Mouse (Mus musculus) intestine, embryonic 15.5 days (tissue): ENCODE results near the gene BC004004. TPM values are rescaled to one million over a fixed set of nuclear protein-coding genes. Genes with fewer than 3 reads are reported as not detected.
A peak's percentile ranks its signal among the peaks of the same experiment; 100 is the strongest.
"Not testable (repeated sequence)": the region's sequence is repeated elsewhere in the genome, so short reads cannot be mapped to it uniquely, and the experiment has no call there.

Source experiments
- ATAC-seq: fragments of 200-750 bp; cut with Nextera tagmentation; 2 replicates; pipeline ENCODE4 v1.8.0; 2017; ENCODE audit warnings: moderate TSS enrichment, moderate library complexity
- H3K27ac ChIP-seq: fragments of 300-500 bp; sonication (generic); 2 replicates; pipeline ENCODE4 v1.5.1; 2015; ENCODE audit warnings: mild to moderate bottlenecking, inconsistent platforms
- H3K27me3 ChIP-seq: fragments of 300-500 bp; sonication (generic); replicated peaks from 2 replicates; pipeline ENCODE4 v1.6.1; 2015; ENCODE audit warnings: inconsistent platforms
- H3K36me3 ChIP-seq: fragments of 300-500 bp; sonication (generic); 2 replicates; pipeline ENCODE4 v1.6.1; 2015; ENCODE audit warnings: inconsistent platforms
- H3K4me1 ChIP-seq: fragments of 300-500 bp; sonication (generic); replicated peaks from 2 replicates; pipeline ENCODE4 v1.6.1; 2015; ENCODE audit warnings: inconsistent platforms
- H3K4me2 ChIP-seq: fragments of 300-500 bp; sonication (generic); replicated peaks from 2 replicates; pipeline ENCODE4 v1.6.1; 2015; ENCODE audit warnings: mild to moderate bottlenecking, inconsistent platforms
- H3K4me3 ChIP-seq: fragments of 300-500 bp; sonication (generic); replicated peaks from 2 replicates; pipeline ENCODE4 v1.5.1; 2015; ENCODE audit warnings: inconsistent platforms
- H3K9ac ChIP-seq: fragments of 300-500 bp; sonication (generic); 2 replicates; pipeline ENCODE4 v1.6.1; 2015; ENCODE audit warnings: inconsistent platforms
- H3K9me3 ChIP-seq: fragments of 300-500 bp; sonication (generic); 2 replicates; pipeline ENCODE4 v1.6.1; 2016; ENCODE audit warnings: inconsistent platforms
- WGBS: fragments of 180-500 bp; shearing (Covaris S2); methylation state at CpG from one replicate; pipeline ENCODE4 v1.1.7; 2015; 5-methylcytosine and 5-hydroxymethylcytosine counted together
- polyA plus RNA-seq: library from polyadenylated mRNA; unstranded; fragments of >200 nt; fragmentation: Nextera tagmentation; extraction: Ambion mirVana; gene quantifications from 2 replicates; pipeline ENCODE4 v1.2.1, GENCODE M21; 2015

The BC004004 gene
- polyA plus RNA-seq, 1 experiment from 2014 or later: 78.3 TPM

DNA sequence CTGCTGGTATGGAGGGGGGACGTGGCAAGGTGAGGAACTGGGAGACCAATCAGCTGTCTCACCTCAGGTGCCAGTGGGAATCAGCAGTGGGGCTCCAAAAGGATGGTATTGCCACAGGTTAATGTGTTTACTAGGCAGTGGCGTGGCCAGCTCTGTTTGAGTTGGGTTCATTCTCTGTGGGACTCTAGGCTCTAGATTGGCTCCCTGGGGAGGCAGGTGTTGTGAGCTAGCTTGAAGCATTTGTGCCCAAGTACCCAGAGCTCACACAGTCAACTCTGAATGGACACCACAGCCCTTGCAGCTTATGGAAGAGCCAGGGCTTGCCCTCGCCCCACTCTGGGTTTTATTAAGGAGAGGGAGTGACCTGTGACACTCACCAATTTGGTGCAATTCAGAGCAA lies 35.3 kb downstream of the BC004004 start:
- Histone ChIP-seq H3K36me3 (peaks cover 9% of the 10 kb centered on the region; the same call in 1 of the 2 replicates), H3K4me2 (no peak overlapping the region), H3K4me3 (no peak overlapping the region), H3K9me3 (no peaks in the 10 kb centered on the region), H3K27me3 (no peaks in the 10 kb centered on the region), H3K27ac (no peak overlapping the region), H3K4me1 (peaks cover 18% of the 10 kb centered on the region), H3K9ac (no peak overlapping the region)
- WGBS: 72% methylated on average over 3 of the region's 3 CpGs
- ATAC-seq: no peak

DNA sequence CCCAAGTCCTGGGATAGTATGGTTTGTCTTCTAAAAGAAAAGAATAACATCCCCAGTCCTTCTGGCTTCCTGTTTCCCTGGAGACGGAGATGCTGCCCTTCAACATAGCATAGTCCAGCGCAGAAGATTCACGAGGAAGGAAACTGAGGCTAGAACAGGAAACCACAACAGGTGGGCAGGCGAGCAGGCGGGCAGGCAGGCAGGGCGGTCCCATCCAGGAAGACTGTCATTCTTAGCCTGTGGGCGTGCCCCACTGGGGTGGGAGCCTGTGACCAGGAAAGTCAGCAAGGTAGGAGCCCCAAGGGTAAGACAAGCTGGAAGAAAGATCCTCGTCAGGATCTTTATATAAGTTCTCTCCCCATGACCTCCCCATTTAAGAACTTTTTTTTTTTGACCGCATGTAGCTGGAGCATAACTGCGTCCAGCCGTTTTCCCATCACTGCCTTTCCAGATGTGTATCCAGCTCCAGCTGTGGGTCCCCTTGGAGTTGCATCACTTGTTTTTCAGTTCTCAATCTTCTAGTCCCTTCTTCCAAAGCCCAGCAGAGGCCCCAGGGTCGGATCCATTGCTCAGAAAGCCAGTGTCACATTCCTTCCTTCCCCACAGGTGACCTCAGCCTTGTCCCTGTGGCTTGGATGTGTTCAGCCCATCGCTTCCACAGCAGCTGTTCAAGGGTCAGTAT lies 35.9 kb downstream of the BC004004 start:
- no peak overlapping the region for H3K4me3 ChIP-seq
- H3K4me2 ChIP-seq: no peak overlapping the region
- ATAC-seq: no peak
- 0 out of 2 replicates have a peak, but pooled peaks cover 9% of the 10 kb centered on the region for H3K36me3 ChIP-seq
- 54% methylated on average over 13 of the region's 13 CpGs for WGBS
- no peak overlapping the region for H3K27ac ChIP-seq
- no peaks in the 10 kb centered on the region for H3K27me3 ChIP-seq
- no peaks in the 10 kb centered on the region for H3K9me3 ChIP-seq
- peaks cover 18% of the 10 kb centered on the region for H3K4me1 ChIP-seq
- H3K9ac ChIP-seq: no peak overlapping the region

DNA sequence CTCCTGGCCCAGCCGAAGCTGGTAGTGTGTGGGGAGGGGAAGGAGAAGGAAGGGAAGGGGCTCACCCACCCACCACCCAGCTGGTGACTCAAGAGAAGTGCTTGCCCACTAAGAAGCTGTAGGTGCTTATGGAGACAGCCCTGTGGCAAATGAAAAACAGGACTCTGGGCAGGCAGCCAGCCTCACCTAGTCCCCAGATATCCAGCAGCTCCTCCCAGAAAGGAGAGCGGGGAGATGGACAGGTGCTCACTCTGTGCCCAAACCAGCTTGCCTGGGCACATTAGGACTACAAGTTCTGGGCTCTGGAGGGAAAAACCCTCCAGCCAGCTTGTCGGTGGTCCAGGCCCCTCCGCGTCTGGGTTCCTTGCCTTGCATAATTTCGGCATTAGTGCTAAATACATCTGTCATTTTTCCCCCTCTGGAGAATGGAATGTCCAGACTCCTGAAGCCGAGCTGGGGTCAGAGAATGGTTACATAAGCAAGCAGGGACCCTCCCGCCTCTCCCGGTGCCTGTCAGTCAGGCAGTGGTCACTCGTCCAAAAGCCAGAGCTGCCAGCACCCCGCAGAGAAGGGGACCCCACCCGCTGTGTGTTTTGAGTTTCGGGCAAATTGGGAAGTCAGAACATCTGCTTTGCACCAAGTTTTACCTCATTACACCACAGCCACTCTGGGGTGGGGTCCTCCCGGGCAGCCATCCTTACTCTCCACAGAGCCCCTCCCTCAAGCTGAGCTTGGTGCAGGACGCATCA lies 36.6 kb downstream of the BC004004 start:
- WGBS: 22% methylated on average over 15 of the region's 15 CpGs
- Histone ChIP-seq H3K27ac (no peak overlapping the region), H3K4me3 (no peak overlapping the region), H3K9ac (no peak overlapping the region), H3K4me2 (no peak overlapping the region), H3K36me3 (0 out of 2 replicates have a peak, but pooled peaks cover 4% of the 10 kb centered on the region), H3K4me1 (peaks cover 18% of the 10 kb centered on the region), H3K27me3 (no peaks in the 10 kb centered on the region), H3K9me3 (no peaks in the 10 kb centered on the region)
- 0 out of 2 replicates have a peak, but pooled peaks have one; percentile 15 for ATAC-seq

DNA sequence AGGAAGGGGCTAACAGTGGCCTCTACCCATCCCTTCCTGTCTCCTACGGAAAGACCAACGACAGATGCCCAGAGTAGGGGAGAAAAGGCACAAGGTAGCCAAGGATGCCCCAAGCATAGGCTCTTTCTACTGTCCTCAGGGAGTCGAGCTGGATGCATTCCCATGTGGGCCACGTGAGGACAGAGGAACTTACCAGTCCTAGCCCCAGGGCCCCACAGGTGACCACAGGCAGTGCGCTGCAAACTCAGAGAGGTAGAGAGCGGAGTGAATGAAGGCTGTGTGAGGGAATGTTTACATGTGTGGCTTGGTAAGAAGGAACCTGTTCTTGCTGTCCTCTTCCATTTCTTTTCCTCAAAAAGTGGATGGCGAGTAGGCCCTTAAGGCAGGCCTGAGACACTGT lies 37.3 kb downstream of the BC004004 start:
- no peaks in the 10 kb centered on the region for H3K36me3 ChIP-seq
- no peak overlapping the region for H3K9ac ChIP-seq
- 65% methylated on average over 7 of the region's 7 CpGs for WGBS
- peaks cover 18% of the 10 kb centered on the region for H3K4me1 ChIP-seq
- H3K4me3 ChIP-seq: no peak overlapping the region
- ATAC-seq: no peak
- no peaks in the 10 kb centered on the region for H3K9me3 ChIP-seq
- H3K27ac ChIP-seq: no peak overlapping the region
- no peak overlapping the region for H3K4me2 ChIP-seq
- no peaks in the 10 kb centered on the region for H3K27me3 ChIP-seq

DNA sequence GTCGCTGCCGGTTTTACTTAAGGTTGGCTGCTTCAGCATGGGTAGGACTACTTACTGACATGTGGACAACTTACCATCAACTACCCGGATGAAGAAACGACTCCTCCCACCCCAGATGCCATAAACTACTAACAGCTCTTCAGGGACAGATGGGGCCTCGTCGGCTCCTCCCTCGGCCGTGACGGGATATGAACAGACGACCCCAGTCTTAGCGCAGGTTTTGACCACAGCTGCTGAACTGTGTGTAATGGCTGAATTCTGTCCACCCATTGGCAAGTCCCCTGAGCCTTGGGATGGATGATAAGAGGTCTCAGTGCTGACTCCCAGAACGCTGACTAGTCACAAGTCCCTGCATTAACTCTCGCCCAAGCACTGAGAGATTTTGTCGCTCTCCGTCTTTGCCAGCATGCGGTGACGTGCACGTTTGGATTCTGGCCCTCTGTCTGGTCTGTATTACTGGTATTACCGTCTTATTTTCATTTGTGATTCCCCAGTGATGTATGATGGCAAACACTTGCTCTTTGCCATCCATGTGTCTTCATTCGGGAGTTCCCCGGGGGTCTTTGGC lies 41.6 kb downstream of the BC004004 start:
- ATAC-seq: no peak
- Histone ChIP-seq H3K27ac (no peak overlapping the region), H3K9me3 (no peaks in the 10 kb centered on the region), H3K9ac (no peak overlapping the region), H3K4me1 (peaks cover 6% of the 10 kb centered on the region), H3K36me3 (no peaks in the 10 kb centered on the region), H3K4me3 (no peak overlapping the region), H3K27me3 (no peaks in the 10 kb centered on the region), H3K4me2 (no peak overlapping the region)
- WGBS: 72% methylated on average over 21 of the region's 21 CpGs

DNA sequence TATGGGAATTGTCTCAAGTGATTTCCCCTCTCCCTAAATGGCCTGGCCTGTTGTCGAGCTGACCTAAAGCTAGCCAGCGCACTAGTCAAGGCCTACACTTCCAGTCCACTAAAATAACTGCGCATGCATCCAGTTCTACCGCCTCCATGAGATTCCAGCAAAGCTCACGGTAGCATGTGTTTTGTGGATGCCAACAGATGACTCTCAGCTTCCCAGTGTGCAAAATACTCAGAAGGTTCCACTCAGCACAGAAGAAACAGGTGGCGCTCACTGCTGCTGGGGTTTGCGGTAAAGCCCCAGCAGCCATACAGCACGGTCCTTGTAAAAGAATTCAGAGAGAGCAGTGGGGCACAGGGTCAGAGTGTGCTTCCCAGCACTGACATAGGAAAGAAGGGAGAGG lies 43.0 kb downstream of the BC004004 start:
- no peak overlapping the region for H3K4me2 ChIP-seq
- H3K9me3 ChIP-seq: no peaks in the 10 kb centered on the region
- no peak overlapping the region for H3K9ac ChIP-seq
- no peak overlapping the region for H3K4me3 ChIP-seq
- no peak for ATAC-seq
- no peaks in the 10 kb centered on the region for H3K36me3 ChIP-seq
- no peak overlapping the region for H3K27ac ChIP-seq
- H3K4me1 ChIP-seq: no peaks in the 10 kb centered on the region
- no peaks in the 10 kb centered on the region for H3K27me3 ChIP-seq
- 92% methylated on average over 8 of the region's 8 CpGs for WGBS

DNA sequence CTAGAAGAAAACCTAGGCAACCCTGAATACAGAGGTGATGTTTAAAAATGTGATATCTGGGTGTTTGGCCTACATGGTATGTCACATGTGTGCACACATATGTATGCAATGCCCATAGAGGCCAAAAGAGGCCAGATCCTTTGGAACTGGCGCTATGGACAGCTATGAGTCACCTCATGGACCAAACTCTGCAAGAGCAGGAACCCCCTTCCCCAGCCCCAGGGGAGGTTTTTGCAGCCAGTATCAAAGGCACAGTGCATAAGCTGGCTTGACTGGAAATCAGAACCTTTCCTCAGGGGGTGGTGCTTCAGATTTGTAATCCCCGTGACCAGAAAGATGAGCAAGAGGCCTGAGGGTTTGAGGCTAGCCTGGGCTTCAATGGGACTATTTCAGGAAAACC lies 43.5 kb downstream of the BC004004 start:
- Histone ChIP-seq H3K9me3 (no peaks in the 10 kb centered on the region), H3K4me2 (no peak overlapping the region), H3K4me3 (no peak overlapping the region), H3K9ac (no peak overlapping the region), H3K27me3 (no peaks in the 10 kb centered on the region), H3K36me3 (no peaks in the 10 kb centered on the region), H3K27ac (no peak overlapping the region), H3K4me1 (no peaks in the 10 kb centered on the region)
- WGBS: 90% methylated on average over 2 of the region's 2 CpGs
- ATAC-seq: no peak

DNA sequence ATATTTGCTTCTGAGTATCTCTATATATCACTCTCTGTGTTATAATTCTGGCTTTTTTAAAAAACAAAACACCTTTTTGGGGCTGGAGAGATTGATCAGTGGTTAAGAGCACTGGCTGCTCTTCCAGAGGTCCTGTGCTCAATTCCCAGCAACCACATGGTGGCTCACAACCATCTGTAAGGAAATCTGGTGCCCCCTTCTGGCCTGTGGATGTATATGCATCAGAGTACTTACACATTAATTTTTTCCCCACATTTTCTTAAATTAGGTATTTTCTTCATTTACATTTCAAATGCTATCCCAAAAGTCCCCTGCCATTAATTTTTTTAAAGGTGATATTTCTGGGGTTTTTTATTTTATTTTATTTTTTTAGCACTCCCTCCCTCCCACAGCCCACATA lies 44.7 kb downstream of the BC004004 start:
- no peak overlapping the region for H3K9ac ChIP-seq
- no peak overlapping the region for H3K4me3 ChIP-seq
- ATAC-seq: no peak

DNA sequence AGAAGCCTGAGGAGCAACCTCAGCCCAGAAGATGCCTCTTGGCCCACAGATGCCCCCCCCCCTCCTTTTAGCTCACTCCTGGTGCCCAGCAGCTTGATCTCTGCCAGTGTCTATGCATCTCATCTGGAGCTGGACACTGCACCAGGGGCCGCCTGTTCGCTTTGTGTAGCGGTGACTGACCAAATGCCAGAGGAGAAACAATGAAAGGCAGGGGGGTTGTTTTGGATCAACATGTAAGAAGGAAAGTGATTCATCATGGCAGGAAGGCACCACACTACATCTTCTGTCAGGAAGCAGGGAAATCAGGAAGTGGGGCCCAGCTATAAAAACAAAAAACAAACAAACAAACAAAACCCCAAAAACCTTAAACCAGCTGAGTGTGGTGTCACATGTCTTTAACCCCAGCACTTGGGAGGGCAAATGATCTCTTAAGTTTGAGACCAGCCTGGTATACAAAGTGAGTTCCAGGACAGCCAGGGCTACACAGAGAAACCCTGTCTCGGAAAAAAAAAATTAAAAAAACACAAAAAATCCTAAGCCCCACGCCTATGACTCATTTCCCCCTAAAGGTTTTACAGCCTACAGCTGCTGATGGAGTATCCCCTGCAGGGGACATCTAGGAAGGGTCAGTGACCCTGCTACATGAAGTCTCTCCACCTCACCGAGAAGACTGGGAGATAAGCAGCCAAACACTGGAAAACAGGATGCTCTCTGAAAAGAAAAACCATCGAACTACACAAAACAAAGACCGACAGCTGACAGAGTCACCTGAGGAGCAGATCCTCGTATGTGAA lies 47.3 kb downstream of the BC004004 start:
- Histone ChIP-seq H3K9me3 (no peaks in the 10 kb centered on the region), H3K27ac (0 out of 2 replicates have a peak overlapping the region, but pooled peaks have one; percentile 22), H3K9ac (no peak overlapping the region), H3K27me3 (peaks cover 8% of the 10 kb centered on the region; the same call in 1 of the 2 replicates), H3K4me2 (no peak overlapping the region), H3K4me3 (no peak overlapping the region), H3K36me3 (no peaks in the 10 kb centered on the region), H3K4me1 (0 out of 2 replicates have a peak, but pooled peaks cover 3% of the 10 kb centered on the region)
- ATAC-seq: no peak
- 46% methylated on average over 9 of the region's 9 CpGs for WGBS

More for the DNA sequence above, 44.7 kb downstream of the BC004004 start:
- H3K4me2 ChIP-seq: no peak overlapping the region
- no peaks in the 10 kb centered on the region for H3K4me1 ChIP-seq
- H3K36me3 ChIP-seq: no peaks in the 10 kb centered on the region
- H3K9me3 ChIP-seq: no peaks in the 10 kb centered on the region
- H3K27me3 ChIP-seq: no peaks in the 10 kb centered on the region
- no peak overlapping the region for H3K27ac ChIP-seq

DNA sequence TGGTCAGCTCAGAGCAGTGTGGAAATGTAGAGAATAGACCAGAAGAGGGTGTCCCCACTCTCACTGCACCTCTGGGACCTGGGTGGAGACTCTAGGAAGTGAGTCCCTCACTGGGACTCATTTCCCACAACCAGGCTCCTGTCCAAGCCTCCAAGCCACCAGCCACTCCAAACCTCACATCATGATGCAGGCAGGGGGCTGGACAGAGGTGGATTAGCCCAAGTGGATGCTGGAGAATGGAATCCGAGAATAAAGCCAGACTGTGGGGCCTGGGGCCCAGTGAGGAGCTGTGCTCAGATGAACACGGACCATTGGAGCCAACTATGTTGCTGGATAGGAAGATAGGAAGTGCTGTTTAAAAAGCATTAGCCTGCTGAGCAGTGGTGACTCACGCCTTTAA lies 48.3 kb downstream of the BC004004 start:
- H3K9me3 ChIP-seq: no peaks in the 10 kb centered on the region
- ATAC-seq: no peak
- H3K9ac ChIP-seq: no peak overlapping the region
- H3K4me2 ChIP-seq: no peak overlapping the region
- H3K27ac ChIP-seq: no peak overlapping the region
- no peaks in the 10 kb centered on the region for H3K36me3 ChIP-seq
- 77% methylated on average over 3 of the region's 3 CpGs for WGBS
- no peak overlapping the region for H3K4me3 ChIP-seq
- 0 out of 2 replicates have a peak, but pooled peaks cover 3% of the 10 kb centered on the region for H3K4me1 ChIP-seq
- peaks cover 11% of the 10 kb centered on the region; the same call in 1 of the 2 replicates for H3K27me3 ChIP-seq

DNA sequence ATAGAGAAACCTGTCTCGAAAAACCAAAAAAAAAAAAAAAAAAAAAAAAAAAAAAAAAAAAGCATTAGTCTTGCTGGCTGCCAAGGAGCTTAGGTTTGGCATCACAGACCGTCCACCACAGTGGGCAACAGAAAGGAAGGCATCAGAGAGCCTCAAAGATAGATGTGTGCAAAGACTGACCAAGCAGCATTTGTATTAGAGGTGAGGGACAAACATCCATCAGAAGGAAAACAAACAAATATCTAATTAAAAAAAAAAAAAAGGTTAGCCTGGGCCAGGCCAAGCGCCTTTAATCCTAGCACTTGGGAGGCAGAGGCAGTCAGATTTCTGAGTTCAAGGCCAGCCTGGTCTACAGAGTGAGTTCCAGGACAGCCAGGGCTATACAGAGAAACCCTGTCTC lies 48.8 kb downstream of the BC004004 start, which contains the start of gene Pi16:
Pi16 (plus strand) TSS at position 301 of the 400 bp plus-strand sequence.
- H3K9me3 ChIP-seq, H3K4me3 ChIP-seq, H3K9ac ChIP-seq, H3K4me1 ChIP-seq, H3K4me2 ChIP-seq, H3K36me3 ChIP-seq, ATAC-seq: not testable (repeated sequence)
- Histone ChIP-seq H3K27ac (0 out of 2 replicates have a peak within 1 kb of the TSS, but pooled peaks have one; percentile 22), H3K27me3 (peaks cover 16% of the 10 kb centered on the region; the same call in 1 of the 2 replicates)
- WGBS: 90% methylated on average over 3 of the region's 3 CpGs
